Comparison of ENCODE assay signal across 8 mouse cellular contexts in the genomic region with DNA sequence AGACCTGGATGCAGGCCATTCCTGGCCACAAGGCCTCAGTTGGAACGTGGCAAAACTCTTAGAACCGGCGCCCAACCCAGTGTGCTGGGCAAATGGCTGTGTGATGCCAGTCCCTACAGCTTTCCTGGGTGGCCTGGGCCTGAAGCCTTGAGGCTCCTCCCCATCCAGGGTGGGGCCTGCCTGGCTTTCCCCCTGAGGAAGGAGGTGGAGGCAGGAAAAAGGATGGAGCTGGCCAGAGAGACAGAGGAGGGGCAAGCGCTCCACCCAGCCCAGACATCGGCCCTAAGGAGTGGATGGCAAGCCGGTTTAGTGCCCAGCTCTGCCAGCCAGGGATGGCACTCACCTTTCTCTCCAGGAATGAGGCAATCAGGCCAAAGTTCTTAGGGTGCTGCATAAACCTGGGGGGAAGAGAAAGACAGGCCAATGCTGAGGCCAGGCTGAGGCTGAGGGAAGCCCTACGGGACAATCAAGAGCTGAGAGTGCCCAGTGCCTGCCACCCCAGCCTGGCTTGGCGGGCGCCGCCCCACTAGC.
DNase-seq lines count a peak whose midpoint lies in the region; ATAC-seq and TF ChIP-seq lines count a peak whose summit lies in the region.

No protein-coding gene starts in this region.

- no peaks in the 10 kb centered on the region for H3K9me3 ChIP-seq in E14TG2a.4 (ENCODE audit: low read length)
- no peaks in the 10 kb centered on the region for H3K9me3 ChIP-seq in intestine, postnatal 0 days (ENCODE audit: control insufficient read depth)
- no peaks in the 10 kb centered on the region for H3K9me3 ChIP-seq in stomach, embryonic 15.5 days

- peak; percentile 47 to 50 for DNase-seq in cerebellum, postnatal 10 days
- DNase-seq in cerebellum, adult 11-12 months: no peak
- DNase-seq in gastrocnemius, adult 2 months: peak; percentile 73
- no peak for DNase-seq in spleen, adult 18-20 months
- DNase-seq in layer of hippocampus, adult 9-11 months: no peak

- ATAC-seq in intestine, postnatal 0 days: peak; percentile 89
- ATAC-seq in stomach, embryonic 15.5 days (ENCODE audit: insufficient read depth, low FRiP score, low read depth): 0 out of 2 replicates have a peak, but pooled peaks have one; percentile 6

- peak overlapping the region; percentile 39 for H3K4me3 ChIP-seq in E14TG2a.4 (replicated peaks; ENCODE audit: low read length)
- H3K4me3 ChIP-seq in gastrocnemius, adult 2 months: peak overlapping the region; percentile 52
- H3K4me3 ChIP-seq in intestine, postnatal 0 days (ENCODE audit: low read depth, low read length): no peak overlapping the region
- H3K4me3 ChIP-seq in stomach, embryonic 15.5 days (replicated peaks): no peak overlapping the region

- H3K4me1 ChIP-seq in E14TG2a.4 (replicated peaks; ENCODE audit: low read depth, low read length): peaks cover 24% of the 10 kb centered on the region
- H3K4me1 ChIP-seq in intestine, postnatal 0 days (replicated peaks; ENCODE audit: control insufficient read depth, insufficient read depth, low read length): peaks cover 13% of the 10 kb centered on the region; the same call in 1 of the 2 replicates
- peaks cover 15% of the 10 kb centered on the region for H3K4me1 ChIP-seq in stomach, embryonic 15.5 days

- peaks cover 99% of the 10 kb centered on the region for H3K36me3 ChIP-seq in E14TG2a.4 (ENCODE audit: insufficient read depth, low read length)
- peaks cover 70% of the 10 kb centered on the region for H3K36me3 ChIP-seq in intestine, postnatal 0 days (ENCODE audit: control insufficient read depth, insufficient read depth)
- peaks cover 44% of the 10 kb centered on the region for H3K36me3 ChIP-seq in stomach, embryonic 15.5 days

- H3K27me3 ChIP-seq in E14TG2a.4 (ENCODE audit: insufficient read depth, low read length): no peaks in the 10 kb centered on the region
- no peaks in the 10 kb centered on the region for H3K27me3 ChIP-seq in intestine, postnatal 0 days (replicated peaks; ENCODE audit: control insufficient read depth, insufficient read depth, low read length)
- no peaks in the 10 kb centered on the region for H3K27me3 ChIP-seq in stomach, embryonic 15.5 days (replicated peaks)

- WGBS in intestine, postnatal 0 days: 58% methylated on average over 10 of the region's 10 CpGs
- 72% methylated on average over 10 of the region's 10 CpGs for WGBS in stomach, embryonic 15.5 days

- TF ChIP-seq CTCF in E14TG2a.4 (conservative IDR thresholded peaks at IDR 0.05; ENCODE audit: low read length): no peak
- TF ChIP-seq CTCF in gastrocnemius, adult 2 months (IDR thresholded peaks at IDR 0.05): no peak
- TF ChIP-seq CTCF in intestine, postnatal 0 days (IDR thresholded peaks at IDR 0.05; ENCODE audit: low read depth): no peak

- peak overlapping the region; percentile 31 for H3K9ac ChIP-seq in intestine, postnatal 0 days (ENCODE audit: low read depth, low read length)
- H3K9ac ChIP-seq in stomach, embryonic 15.5 days: no peak overlapping the region

- H3K27ac ChIP-seq in gastrocnemius, adult 2 months: peak overlapping the region; percentile 85
- peak overlapping the region; percentile 86 for H3K27ac ChIP-seq in intestine, postnatal 0 days (ENCODE audit: low read depth, low read length)
- peak overlapping the region; percentile 84 for H3K27ac ChIP-seq in stomach, embryonic 15.5 days

- intact Hi-C loops in gastrocnemius, adult 2 months (cut with DNase I): no loop called here

- peak overlapping the region; percentile 37 for H3K4me2 ChIP-seq in intestine, postnatal 0 days (replicated peaks; ENCODE audit: low read depth)
- H3K4me2 ChIP-seq in stomach, embryonic 15.5 days: no peak overlapping the region

Comparison
In these comparisons a context has a peak if more than half of its experiments do, and no peak if none do; other contexts are left out.
1. DNase-seq: peak in cerebellum, postnatal 10 days (2 of 2) and gastrocnemius, adult 2 months (single experiment); none in cerebellum, adult 11-12 months (single experiment), spleen, adult 18-20 months (0 of 2) and layer of hippocampus, adult 9-11 months (single experiment).
2. H3K4me3 ChIP-seq: peak in E14TG2a.4 (single experiment) and gastrocnemius, adult 2 months (single experiment); none in intestine, postnatal 0 days (single experiment) and stomach, embryonic 15.5 days (single experiment).
3. Peak in every context shown above with its lines, with median percentiles within 50 percentile points of each other: H3K27ac ChIP-seq.